Mouse (Mus musculus) stomach, postnatal 0 days (tissue): Measurements from ENCODE around the gene Eif5a. TPM values are rescaled to one million over a fixed set of nuclear protein-coding genes. Genes with fewer than 3 reads are reported as not detected.

Source experiments
- ATAC-seq: fragments of 200-750 bp; cut with Nextera tagmentation; 2 replicates; pipeline ENCODE4 v1.8.0; 2017; ENCODE audit not compliant: low FRiP score, low TSS enrichment
- DNase-seq: peaks from one replicate; pipeline ENCODE4 v3.0.0-alpha.2; 2016; ENCODE audit warnings: low spot score
- H3K27ac ChIP-seq: fragments of 300-500 bp; sonication (generic); replicated peaks from 2 replicates; pipeline ENCODE4 v1.5.1; 2014; ENCODE audit warnings: mild to moderate bottlenecking, control low read depth
- H3K27me3 ChIP-seq: fragments of 300-500 bp; sonication (generic); 2 replicates; pipeline ENCODE4 v1.6.1; 2014; ENCODE audit warnings: low read length; ENCODE audit not compliant: control insufficient read depth, insufficient read depth
- H3K36me3 ChIP-seq: fragments of 300-500 bp; sonication (generic); 2 replicates; pipeline ENCODE4 v1.6.1; 2014; ENCODE audit warnings: low read length, mixed read lengths; ENCODE audit not compliant: control insufficient read depth, insufficient read depth
- H3K4me1 ChIP-seq: fragments of 300-500 bp; sonication (generic); replicated peaks from 2 replicates; pipeline ENCODE4 v1.6.1; 2014; ENCODE audit warnings: antibody characterized with exemption; ENCODE audit not compliant: control insufficient read depth, insufficient read depth
- H3K4me2 ChIP-seq: fragments of 300-500 bp; sonication (generic); replicated peaks from 2 replicates; pipeline ENCODE4 v1.6.1; 2014; ENCODE audit warnings: low read depth, mild to moderate bottlenecking, control low read depth, moderate library complexity
- H3K4me3 ChIP-seq: fragments of 300-500 bp; sonication (generic); 2 replicates; pipeline ENCODE4 v1.5.1; 2014; ENCODE audit warnings: low read depth, low read length, control low read depth
- H3K9ac ChIP-seq: fragments of 300-500 bp; sonication (generic); 2 replicates; pipeline ENCODE4 v1.6.1; 2014; ENCODE audit warnings: mild to moderate bottlenecking, low read length, control low read depth, mixed read lengths
- H3K9me3 ChIP-seq: fragments of 300-500 bp; sonication (generic); 2 replicates; pipeline ENCODE4 v1.6.1; 2016; ENCODE audit warnings: low read length; ENCODE audit not compliant: control insufficient read depth
- CTCF ChIP-seq: IDR thresholded peaks from 2 replicates; pipeline ENCODE4 v1.5.1; 2016; ENCODE audit warnings: antibody characterized with exemption, low read depth, mild to moderate bottlenecking, moderate library complexity
- EP300 ChIP-seq: optimal IDR thresholded peaks from 2 replicates; pipeline ENCODE3; 2016; ENCODE audit warnings: antibody characterized with exemption
- WGBS: fragments of 180-500 bp; shearing (Covaris S2); extraction: QIAGEN DNeasy Blood & Tissue Kit; methylation state at CpG from one replicate; pipeline ENCODE4 v1.1.7; 2014; 5-methylcytosine and 5-hydroxymethylcytosine counted together
- polyA plus RNA-seq: library from polyadenylated mRNA; unstranded; fragments of >200 nt; fragmentation: Nextera tagmentation; extraction: Ambion mirVana; gene quantifications from 2 replicates; pipeline ENCODE4 v1.2.1, GENCODE M21; 2015

The Eif5a gene
- polyA plus RNA-seq, 1 experiment from 2014 or later: 1,205 TPM

GRCm38 (mm10) chr11:69886907-69887635 is 34.7 kb downstream of the Eif5a start:
- 56% methylated on average over 8 of the region's 8 CpGs for WGBS
- 0 out of 2 replicates have a peak, but pooled peaks have one; percentile 31 for ATAC-seq

GRCm38 (mm10) chr11:69884663-69885062 is 37.1 kb downstream of the Eif5a start:
- Histone ChIP-seq H3K4me3 (no peak overlapping the region), H3K4me1 (no peaks in the 10 kb centered on the region; the same call in none of the 2 replicates), H3K9ac (no peak overlapping the region), H3K9me3 (no peaks in the 10 kb centered on the region), H3K4me2 (no peak overlapping the region), H3K27me3 (no peaks in the 10 kb centered on the region), H3K27ac (peak overlapping the region; percentile 45), H3K36me3 (no peaks in the 10 kb centered on the region)
- DNase-seq (no peak), ATAC-seq (no peak)
- TF ChIP-seq CTCF (no peak), EP300 (no peak)
- 81% methylated on average over 8 of the region's 8 CpGs for WGBS

More at GRCm38 (mm10) chr11:69886907-69887635, 34.7 kb downstream of the Eif5a start:
- H3K9me3 ChIP-seq: no peaks in the 10 kb centered on the region
- DNase-seq: peak; percentile 57
- H3K4me1 ChIP-seq: no peaks in the 10 kb centered on the region
- H3K9ac ChIP-seq: no peak overlapping the region
- H3K27ac ChIP-seq: no peak overlapping the region
- no peak overlapping the region for H3K4me3 ChIP-seq
- H3K27me3 ChIP-seq: no peaks in the 10 kb centered on the region
- TF ChIP-seq CTCF (peak; percentile 82), EP300 (no peak)
- H3K36me3 ChIP-seq: no peaks in the 10 kb centered on the region
- no peak overlapping the region for H3K4me2 ChIP-seq

- Histone ChIP-seq H3K4me1 (peaks cover 1% of the 10 kb centered on the region), H3K4me2 (no peak overlapping the region), H3K9ac (no peak overlapping the region), H3K36me3 (no peaks in the 10 kb centered on the region), H3K27ac (peak overlapping the region; percentile 45), H3K4me3 (no peak overlapping the region), H3K27me3 (no peaks in the 10 kb centered on the region), H3K9me3 (no peaks in the 10 kb centered on the region)
- no peak for TF ChIP-seq CTCF
- no peak for TF ChIP-seq EP300
- WGBS: 60% methylated on average over 9 of the region's 9 CpGs
- ATAC-seq (no peak), DNase-seq (no peak)
Measured at GRCm38 (mm10) chr11:69884240-69884639, 37.5 kb downstream of the Eif5a start.

DNA sequence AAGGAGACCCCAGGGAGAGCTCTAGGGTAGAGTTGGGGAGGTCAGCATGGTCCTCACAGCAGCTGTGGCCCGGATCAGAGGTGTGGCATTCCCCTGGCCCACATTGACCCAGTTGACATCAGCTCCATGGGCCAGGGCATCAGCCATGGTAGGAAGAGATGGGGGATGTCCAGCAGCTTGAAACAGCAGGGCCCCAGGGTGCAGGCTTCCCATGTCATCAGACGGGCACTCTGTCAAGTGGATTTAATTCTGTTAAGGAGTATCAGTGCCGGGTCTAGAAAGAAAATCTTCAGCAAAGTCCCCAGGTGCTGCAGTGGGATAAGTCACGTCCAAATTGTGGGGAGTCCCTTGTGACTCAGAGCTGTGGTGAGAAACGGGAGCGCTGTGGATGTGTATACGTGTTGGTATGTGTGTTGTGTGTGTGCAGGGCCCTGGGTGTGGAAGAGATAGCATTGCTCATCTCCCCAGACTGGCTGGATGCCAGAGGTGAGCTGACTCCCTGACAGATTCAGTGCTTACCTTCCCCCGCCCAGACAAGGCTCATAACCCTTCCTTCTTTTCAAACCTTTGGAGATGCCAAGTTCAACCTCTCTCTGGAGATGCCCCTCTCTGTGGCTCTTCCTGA is 38.1 kb downstream of the Eif5a start:
- TF ChIP-seq EP300: no peak
- TF ChIP-seq CTCF: no peak
- Histone ChIP-seq H3K9ac (no peak overlapping the region), H3K27ac (0 out of 2 replicates have a peak overlapping the region, but pooled peaks have one; percentile 45), H3K9me3 (no peaks in the 10 kb centered on the region), H3K36me3 (no peaks in the 10 kb centered on the region), H3K4me1 (peaks cover 6% of the 10 kb centered on the region), H3K4me2 (no peak overlapping the region), H3K4me3 (no peak overlapping the region), H3K27me3 (no peaks in the 10 kb centered on the region)
- no peak for DNase-seq
- no peak for ATAC-seq
- WGBS: 68% methylated on average over 8 of the region's 8 CpGs

DNA sequence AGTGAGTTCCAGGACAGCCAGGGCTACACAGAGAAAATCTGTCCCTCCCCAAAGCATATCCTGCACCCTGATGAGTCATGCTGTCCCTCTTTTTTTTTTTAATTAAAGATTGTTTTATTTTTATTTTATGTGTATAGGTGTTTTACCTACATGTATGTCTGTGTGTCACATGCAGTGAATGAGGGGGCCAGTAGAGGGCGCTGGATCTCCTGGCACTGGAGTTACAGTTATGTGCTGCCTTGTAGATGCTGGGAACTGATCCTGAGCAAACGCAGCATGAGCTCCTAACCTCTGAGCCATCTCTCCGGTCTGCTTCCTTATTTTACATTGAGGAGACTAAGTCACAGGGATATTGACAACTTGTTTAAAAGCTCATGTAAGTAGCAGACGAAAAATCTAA is 38.7 kb downstream of the Eif5a start:
- DNase-seq (peak; percentile 53), ATAC-seq (no peak)
- Histone ChIP-seq H3K9ac (no peak overlapping the region), H3K9me3 (no peaks in the 10 kb centered on the region), H3K4me2 (no peak overlapping the region), H3K36me3 (no peaks in the 10 kb centered on the region), H3K4me3 (no peak overlapping the region), H3K27ac (no peak overlapping the region), H3K27me3 (no peaks in the 10 kb centered on the region), H3K4me1 (peaks cover 6% of the 10 kb centered on the region)
- 66% methylated on average over 4 of the region's 4 CpGs for WGBS
- TF ChIP-seq EP300: no peak
- TF ChIP-seq CTCF: peak; percentile 65
